Mouse (Mus musculus): ENCODE measurements around the gene Spast.
A peak's percentile ranks its signal among the peaks of the same experiment; 100 is the strongest.
"Not testable (repeated sequence)": the region's sequence is repeated elsewhere in the genome, so short reads cannot be mapped to it uniquely, and the experiment has no call there.

The Spast gene

DNA sequence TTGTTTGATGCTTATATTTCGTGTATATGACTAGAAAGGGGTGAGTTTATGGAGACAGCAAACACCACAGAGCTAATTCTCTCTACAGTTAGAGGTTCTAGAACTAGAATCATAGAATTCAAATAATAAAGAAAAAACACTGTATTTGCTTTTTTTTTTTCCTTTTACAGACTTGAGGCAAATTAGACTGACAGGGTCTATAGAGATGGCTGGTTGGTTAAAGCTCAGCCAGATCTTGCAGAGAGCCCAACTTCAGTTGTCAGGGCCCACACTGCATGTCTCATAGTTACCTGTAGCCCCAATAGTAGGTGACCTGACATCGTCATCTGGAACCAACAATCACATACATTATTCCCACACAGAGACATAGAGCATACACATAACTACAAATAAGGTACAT lies 14.9 kb upstream of the Spast start, which contains the start of gene Dpy30:
TSS of gene Dpy30 (minus strand) at position 101 of the 400 bp plus-strand sequence.
- no peak for DNase-seq (ENCODE audit: low read depth in 2 of 2, low spot score in 2 of 2)

DNA sequence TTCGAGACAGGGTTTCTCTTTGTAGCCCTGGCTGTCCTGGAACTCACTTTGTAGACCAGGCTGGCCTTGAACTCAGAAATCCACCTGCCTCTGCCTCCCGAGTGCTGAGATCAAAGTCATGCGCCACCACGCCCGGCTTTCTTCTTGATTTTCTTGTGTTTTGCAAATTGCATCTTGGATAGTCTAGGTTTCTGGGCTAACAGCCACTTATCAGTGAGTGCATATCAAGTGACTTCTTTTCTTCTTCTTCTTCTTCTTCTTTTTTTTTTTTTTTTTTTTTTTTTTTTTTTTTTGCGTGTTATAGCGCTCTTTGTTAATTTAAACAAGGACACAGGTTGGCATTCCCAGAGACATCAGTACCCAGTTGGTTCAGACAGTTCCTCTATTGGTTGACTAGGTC lies 11.6 kb upstream of the Spast start:
- not testable (repeated sequence) for DNase-seq (ENCODE audit: low read depth in 2 of 2, low spot score in 2 of 2)

DNA sequence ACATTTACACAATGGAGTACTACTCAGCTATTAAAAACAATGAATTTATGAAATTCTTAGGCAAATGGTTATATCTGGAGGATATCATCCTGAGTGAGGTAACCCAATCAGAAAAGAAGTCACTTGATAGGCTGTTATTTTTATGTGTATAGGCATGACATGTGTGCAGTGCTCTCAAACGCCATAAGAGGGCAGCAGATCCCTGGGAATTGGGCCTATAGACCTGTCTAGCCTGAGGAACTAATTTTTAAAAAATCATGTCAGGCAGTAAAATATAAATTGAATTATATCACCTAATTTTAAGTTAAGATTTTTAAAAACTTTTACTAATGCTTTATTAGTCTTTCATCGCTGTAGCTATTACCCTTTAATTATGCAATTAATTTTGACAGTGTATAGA lies 10.6 kb upstream of the Spast start:
- peak; percentile 37 to 51 for DNase-seq (ENCODE audit: low read depth in 2 of 2, low spot score in 2 of 2)

- DNase-seq (ENCODE audit: low read depth in 2 of 2, low spot score in 2 of 2): no peak
Observed at GRCm38 (mm10) chr17:74331049-74331676, 7.6 kb upstream of the Spast start.

DNA sequence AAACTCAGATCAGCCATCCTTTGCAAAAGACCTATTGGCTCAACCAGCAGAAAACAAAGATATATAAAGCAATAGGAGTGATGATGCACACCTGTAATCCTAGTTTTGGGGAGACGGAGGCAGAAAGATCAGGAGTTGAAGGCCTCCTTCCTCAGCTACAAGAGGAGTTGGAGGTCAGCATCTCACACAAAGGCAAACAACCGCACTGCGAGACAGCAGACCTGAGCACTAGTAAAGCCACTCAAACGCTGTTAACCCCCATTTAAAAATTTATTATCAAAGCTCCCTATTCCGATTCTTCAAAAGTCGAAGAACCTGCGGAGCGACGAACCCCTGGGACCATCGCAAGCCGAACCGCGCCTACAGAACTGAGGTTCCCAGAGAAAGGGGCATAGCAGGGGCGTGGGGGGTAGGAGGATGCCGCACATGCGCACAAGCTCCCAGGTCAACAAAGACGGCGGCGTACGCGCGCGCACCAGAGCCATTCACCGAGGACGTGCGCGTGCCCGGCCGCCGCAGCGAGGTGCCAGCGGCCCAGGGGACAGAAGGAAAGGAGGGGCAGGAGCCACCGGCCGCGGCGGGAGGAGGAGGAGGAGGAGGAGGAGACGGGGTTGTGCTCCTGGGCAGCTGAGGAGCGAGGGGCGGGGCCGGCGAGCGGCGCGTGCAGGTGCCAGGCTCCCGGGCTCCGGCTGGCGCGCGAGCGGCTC lies 409 bp upstream of the Spast start:
- peak; percentile 86 to 87 for DNase-seq (ENCODE audit: low read depth in 2 of 2, low spot score in 2 of 2)

DNA sequence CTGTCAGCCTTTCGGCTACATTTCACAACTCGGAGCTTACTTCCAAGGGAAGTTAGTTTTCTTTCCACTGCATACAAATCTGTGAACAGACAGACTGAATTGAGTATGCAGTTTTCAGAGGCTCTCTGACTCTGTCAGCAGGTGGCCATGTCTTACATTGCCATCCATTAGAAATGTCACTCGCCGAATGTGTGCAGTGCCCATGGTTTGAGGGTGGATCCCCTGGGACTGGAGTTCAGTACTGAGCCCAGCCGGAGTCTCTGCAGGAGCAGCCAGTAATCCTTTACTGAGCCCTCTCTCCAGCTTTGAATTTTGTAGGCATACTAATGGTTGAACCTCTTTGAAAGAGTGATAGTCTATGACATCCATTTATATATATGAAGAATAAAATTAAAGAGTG lies 2.4 kb downstream of the Spast start:
- no peak for DNase-seq (ENCODE audit: low read depth in 2 of 2, low spot score in 2 of 2)

- no peak for DNase-seq (ENCODE audit: low read depth in 2 of 2, low spot score in 2 of 2)
Observed at GRCm38 (mm10) chr17:74363592-74363991, 24.8 kb downstream of the Spast start.

DNA sequence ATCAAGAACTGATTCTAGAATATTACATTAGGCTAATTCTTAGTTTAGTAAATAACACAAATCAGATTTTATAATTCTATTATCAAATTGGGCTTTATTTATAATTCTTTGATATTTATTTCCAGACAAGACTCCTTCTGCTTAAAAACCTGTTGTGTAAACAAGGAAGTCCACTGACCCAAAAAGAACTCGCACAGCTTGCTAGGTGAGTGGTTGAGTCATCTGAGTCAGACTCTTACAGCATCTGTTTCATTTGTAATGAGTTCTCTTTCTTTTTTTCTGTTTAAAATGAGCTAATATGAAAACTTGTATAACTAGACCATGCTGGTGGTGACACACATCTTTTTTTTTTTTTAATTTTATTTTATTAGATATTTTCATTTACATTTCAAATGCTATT lies 38.1 kb downstream of the Spast start:
- DNase-seq (ENCODE audit: low read depth in 2 of 2, low spot score in 2 of 2): no peak

GRCm38 (mm10) chr17:74386657-74387056 lies 47.9 kb downstream of the Spast start:
- no peak for DNase-seq (ENCODE audit: low read depth in 2 of 2, low spot score in 2 of 2)

DNA sequence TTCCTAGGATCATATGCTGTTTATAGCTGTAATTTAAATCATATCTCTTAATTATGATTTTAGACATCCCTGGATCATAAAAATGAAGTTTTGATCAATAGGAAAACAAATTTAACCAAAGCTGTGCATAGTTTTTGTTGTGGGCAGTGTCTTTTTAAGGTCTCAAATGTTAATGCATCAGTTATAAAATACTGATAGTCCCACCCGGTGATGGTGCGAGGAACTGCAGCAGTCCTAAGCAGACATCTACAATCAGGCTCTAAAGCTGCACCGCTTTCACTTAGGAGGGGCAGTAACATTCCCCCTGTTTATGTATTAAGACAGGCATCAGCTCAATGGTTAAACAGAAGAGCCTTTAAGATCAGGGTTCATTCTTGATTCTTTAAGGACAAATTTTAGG lies 51.1 kb downstream of the Spast start:
- DNase-seq (ENCODE audit: low read depth in 2 of 2, low spot score in 2 of 2): no peak

DNA sequence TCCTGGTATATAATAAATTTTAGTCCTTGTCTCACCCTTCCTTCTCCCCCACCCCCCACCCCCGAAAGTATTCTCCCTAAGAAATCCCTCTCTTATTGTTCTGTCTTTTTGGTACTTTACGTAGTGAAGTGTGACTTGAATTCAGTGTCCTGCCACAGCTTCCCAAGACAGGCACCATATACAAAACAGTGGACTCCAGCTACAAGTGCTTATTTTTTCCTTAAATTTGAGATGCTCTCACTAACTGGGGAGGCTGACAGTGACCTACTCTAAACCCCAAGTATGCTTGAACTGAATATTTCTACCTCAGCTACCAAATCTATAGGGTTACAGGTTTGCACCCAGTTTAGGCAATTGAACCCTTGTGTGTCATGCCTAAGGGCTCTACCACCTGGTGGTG lies 55.6 kb downstream of the Spast start:
- DNase-seq (ENCODE audit: low read depth in 2 of 2, low spot score in 2 of 2): no peak

DNA sequence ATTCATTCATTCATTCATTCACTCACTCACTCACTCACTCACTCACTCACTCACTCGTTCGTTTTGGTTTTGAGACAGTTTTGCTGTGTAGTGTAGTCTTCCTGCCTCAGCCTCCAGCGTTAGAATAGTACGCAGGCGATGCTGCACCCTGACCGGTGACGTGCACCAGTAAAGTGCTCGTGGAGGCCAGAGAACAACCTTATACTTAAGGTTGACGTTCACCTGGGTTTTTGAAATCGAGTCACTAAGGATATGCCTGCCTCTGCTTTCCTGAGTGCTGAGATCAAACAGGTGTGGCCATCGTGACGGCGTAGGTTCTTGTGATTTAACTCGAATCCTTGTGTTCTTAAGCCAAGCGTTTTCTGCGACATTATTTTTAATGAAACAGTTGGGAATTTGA lies 56.1 kb downstream of the Spast start:
- DNase-seq (ENCODE audit: low read depth in 2 of 2, low spot score in 2 of 2): peak; percentile 10 to 28

- peak; percentile 92 to 95 for DNase-seq (ENCODE audit: low read depth in 2 of 2, low spot score in 2 of 2)
Observed at GRCm38 (mm10) chr17:74395383-74396065, 56.7 kb downstream of the Spast start, which contains the start of gene Slc30a6. TSS of gene Slc30a6 (plus strand) at chr17:74395608.

DNA sequence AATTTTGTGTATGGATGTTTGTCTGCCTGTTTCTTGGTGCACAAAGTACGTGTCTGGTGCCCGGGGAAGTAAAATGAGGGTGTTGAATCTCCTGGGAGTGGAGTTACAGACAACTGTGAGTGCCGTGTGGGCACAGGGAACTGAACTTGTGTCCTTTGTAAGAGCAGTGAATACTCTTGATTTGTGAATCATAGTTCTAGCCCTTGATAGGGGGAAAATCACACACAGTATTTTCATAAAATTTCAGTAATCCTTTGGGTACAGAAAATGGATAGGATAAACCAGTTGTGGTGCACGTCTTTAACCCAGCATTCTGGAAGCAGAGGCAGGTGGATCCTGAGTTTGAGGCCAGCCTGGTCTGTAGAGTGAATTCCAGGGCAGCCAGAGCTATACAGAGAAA lies 58.0 kb downstream of the Spast start:
- DNase-seq (ENCODE audit: low read depth in 2 of 2, low spot score in 2 of 2): no peak

- no peak for DNase-seq (ENCODE audit: low read depth in 2 of 2, low spot score in 2 of 2)
Observed at GRCm38 (mm10) chr17:74397173-74397572, 58.4 kb downstream of the Spast start.

- no peak for DNase-seq (ENCODE audit: low read depth in 2 of 2, low spot score in 2 of 2)
Observed at GRCm38 (mm10) chr17:74402486-74403222, 63.9 kb downstream of the Spast start.

- no peak for DNase-seq (ENCODE audit: low read depth in 2 of 2, low spot score in 2 of 2)
Observed at GRCm38 (mm10) chr17:74406487-74406886, 67.7 kb downstream of the Spast start.

GRCm38 (mm10) chr17:74409722-74410121 lies 70.9 kb downstream of the Spast start:
- no peak for DNase-seq (ENCODE audit: low read depth in 2 of 2, low spot score in 2 of 2)

DNA sequence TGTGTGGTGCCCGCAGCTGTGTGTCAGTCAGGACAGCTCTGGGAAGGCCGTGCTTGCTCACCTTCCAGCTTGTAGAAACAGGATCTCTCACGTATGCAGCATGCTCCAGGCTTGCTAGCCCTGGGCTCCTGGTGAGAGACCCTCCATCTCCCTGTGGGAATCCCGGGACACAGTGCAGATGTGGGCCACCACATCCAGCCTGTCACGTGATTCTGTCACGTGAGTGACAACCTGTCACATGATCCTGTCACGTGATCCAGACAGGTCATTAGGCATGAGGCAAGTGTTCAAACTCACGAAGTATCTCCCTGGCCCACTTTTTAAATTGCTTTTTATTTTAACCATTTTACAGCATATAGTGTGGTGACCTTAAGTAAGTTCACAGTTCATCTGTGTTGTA lies 74.5 kb downstream of the Spast start:
- no peak for DNase-seq (ENCODE audit: low read depth in 2 of 2, low spot score in 2 of 2)

GRCm38 (mm10) chr17:74414671-74415070 lies 75.9 kb downstream of the Spast start:
- DNase-seq (ENCODE audit: low read depth in 2 of 2, low spot score in 2 of 2): no peak

DNA sequence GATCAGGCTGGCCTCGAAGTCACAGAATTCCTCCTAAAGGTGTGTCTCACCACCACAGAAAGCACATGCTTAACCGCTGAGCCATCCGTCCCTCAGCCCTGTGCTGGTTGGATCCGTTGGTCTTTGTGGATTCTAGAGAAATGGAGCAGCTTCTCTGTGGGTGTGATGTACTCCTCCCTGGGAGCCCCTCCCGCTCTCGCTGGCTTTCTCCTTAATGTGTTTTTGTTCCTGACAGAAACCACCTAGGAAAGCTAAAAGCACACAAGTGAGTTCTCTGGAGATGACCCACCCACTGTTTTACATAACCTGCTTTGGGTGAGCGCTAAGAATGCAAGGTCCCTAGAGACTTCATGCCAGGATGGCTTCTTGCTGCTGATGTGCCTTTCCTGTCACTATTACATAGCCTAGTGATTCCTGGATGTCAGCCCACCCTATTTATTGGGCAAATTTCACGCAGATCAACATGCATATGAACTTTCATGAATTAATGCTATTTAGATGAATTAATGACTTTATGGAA lies 78.1 kb downstream of the Spast start:
- DNase-seq (ENCODE audit: low read depth in 2 of 2, low spot score in 2 of 2): no peak

Measured in CD8-positive naive resting alpha-beta T cell, adult 2 months (primary cell).